Mouse (Mus musculus) small intestine, adult 2 months (tissue): Measurements from ENCODE around the gene B4galt1. TPM values are rescaled to one million over a fixed set of nuclear protein-coding genes. Genes with fewer than 3 reads are reported as not detected.
A peak's percentile ranks its signal among the peaks of the same experiment; 100 is the strongest.
"Not testable (repeated sequence)": the region's sequence is repeated elsewhere in the genome, so short reads cannot be mapped to it uniquely, and the experiment has no call there.

Experiments
- H3K27ac ChIP-seq: fragments of 200-500 bp; 2 replicates; pipeline ENCODE4 v1.5.1; 2012; ENCODE audit warnings: low read depth, low read length, control low read depth, inconsistent platforms; ENCODE audit not compliant: insufficient read depth
- H3K27me3 ChIP-seq: fragments of 200-500 bp; 2 replicates; pipeline ENCODE4 v1.6.1; 2012; ENCODE audit warnings: mild to moderate bottlenecking, moderate library complexity, low read length, inconsistent platforms; ENCODE audit not compliant: control insufficient read depth, insufficient read depth
- H3K36me3 ChIP-seq: fragments of 200-500 bp; 2 replicates; pipeline ENCODE4 v1.6.1; 2012; ENCODE audit warnings: mild to moderate bottlenecking, low read length, control low read depth, inconsistent platforms; ENCODE audit not compliant: control insufficient read depth, insufficient read depth
- H3K4me1 ChIP-seq: fragments of 200-500 bp; 2 replicates; pipeline ENCODE4 v1.6.1; 2012; ENCODE audit warnings: low read length, inconsistent platforms, mixed read lengths; ENCODE audit not compliant: control insufficient read depth, insufficient read depth, insufficient read length
- H3K4me3 ChIP-seq: fragments of 200-500 bp; 2 replicates; pipeline ENCODE4 v1.5.1; 2012; ENCODE audit warnings: low read depth, mild to moderate bottlenecking, control low read depth, inconsistent platforms, low read length, moderate library complexity
- CTCF ChIP-seq: fragments of 200-500 bp; IDR thresholded peaks from 2 replicates; pipeline ENCODE4 v1.5.1; 2012; ENCODE audit warnings: low read depth, mild to moderate bottlenecking, control low read depth, inconsistent platforms, low read length, moderate library complexity, mixed read lengths; ENCODE audit not compliant: insufficient replicate concordance, insufficient read length; ENCODE audit errors: extremely low read depth
- POLR2A ChIP-seq: fragments of 200-500 bp; IDR thresholded peaks from 2 replicates; pipeline ENCODE4 v1.6.1; 2012; ENCODE audit warnings: low read depth, mild to moderate bottlenecking, control low read depth, inconsistent platforms, low read length, moderate library complexity
- WGBS: fragments of 180-500 bp; shearing (Covaris S2); methylation state at CpG from one replicate; pipeline ENCODE4 v1.1.7; 2018; 5-methylcytosine and 5-hydroxymethylcytosine counted together
- polyA plus RNA-seq: library from polyadenylated mRNA; depleted of rRNA; stranded (reverse); fragments of >200 nt; gene quantifications from 2 replicates; pipeline ENCODE4 v1.2.3, GENCODE M21; 2012

B4galt1 gene
- polyA plus RNA-seq, 1 experiment, result 79.4 TPM

GRCm38 (mm10) chr4:40810481-40810880, 43.3 kb downstream of the B4galt1 start:
- H3K27ac ChIP-seq, result no peak overlapping the region
- no peaks in the 10 kb centered on the region for H3K27me3 ChIP-seq
- H3K4me1 ChIP-seq, result peaks cover 3% of the 10 kb centered on the region; the same call in 1 of the 2 replicates
- TF ChIP-seq CTCF (no peak), POLR2A (no peak)
- peaks cover 70% of the 10 kb centered on the region for H3K36me3 ChIP-seq
- H3K4me3 ChIP-seq, result no peak overlapping the region
- WGBS, result 77% methylated on average over 5 of the region's 5 CpGs

- peaks cover 62% of the 10 kb centered on the region for H3K36me3 ChIP-seq
Measured at GRCm38 (mm10) chr4:40807382-40807781, 46.4 kb downstream of the B4galt1 start.

DNA sequence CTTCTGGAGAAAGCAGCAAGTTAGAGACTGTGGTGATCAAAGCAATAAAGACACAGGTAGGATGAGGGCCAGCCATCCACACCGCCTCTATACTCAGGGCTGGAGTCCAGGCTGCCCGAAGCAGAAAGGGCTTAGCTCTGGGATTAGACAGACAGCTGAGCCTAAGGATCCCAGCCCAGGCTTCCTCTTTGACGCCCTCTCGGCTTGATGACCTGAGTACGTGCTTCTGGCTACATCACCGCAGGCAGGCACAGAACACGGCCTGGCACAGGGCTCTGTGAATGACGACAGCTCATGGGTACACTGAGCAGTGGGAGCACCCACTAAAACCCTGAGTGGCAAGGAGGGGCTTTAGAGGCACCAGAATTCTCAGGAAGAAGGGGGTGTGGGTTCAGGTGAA, 48.4 kb downstream of the B4galt1 start:
- Histone ChIP-seq H3K4me3 (no peak overlapping the region), H3K4me1 (peaks cover 7% of the 10 kb centered on the region; the same call in 1 of the 2 replicates), H3K36me3 (peaks cover 54% of the 10 kb centered on the region), H3K27me3 (no peaks in the 10 kb centered on the region), H3K27ac (no peak overlapping the region)
- TF ChIP-seq POLR2A (no peak), CTCF (no peak)
- 93% methylated on average over 8 of the region's 8 CpGs for WGBS

More at GRCm38 (mm10) chr4:40807382-40807781, 46.4 kb downstream of the B4galt1 start:
- no peak overlapping the region for H3K27ac ChIP-seq
- H3K27me3 ChIP-seq, result no peaks in the 10 kb centered on the region
- no peak overlapping the region for H3K4me3 ChIP-seq
- 89% methylated on average over 4 of the region's 4 CpGs for WGBS
- TF ChIP-seq CTCF, result no peak
- TF ChIP-seq POLR2A, result no peak
- peaks cover 4% of the 10 kb centered on the region; the same call in 1 of the 2 replicates for H3K4me1 ChIP-seq

GRCm38 (mm10) chr4:40802787-40803186, 51.0 kb downstream of the B4galt1 start:
- Histone ChIP-seq H3K4me3 (no peak overlapping the region), H3K27ac (no peak overlapping the region), H3K27me3 (no peaks in the 10 kb centered on the region), H3K4me1 (peaks cover 22% of the 10 kb centered on the region; the same call in 1 of the 2 replicates), H3K36me3 (peaks cover 35% of the 10 kb centered on the region)
- TF ChIP-seq CTCF, result no peak
- no peak for TF ChIP-seq POLR2A
- 74% methylated on average over 3 of the region's 3 CpGs for WGBS

DNA sequence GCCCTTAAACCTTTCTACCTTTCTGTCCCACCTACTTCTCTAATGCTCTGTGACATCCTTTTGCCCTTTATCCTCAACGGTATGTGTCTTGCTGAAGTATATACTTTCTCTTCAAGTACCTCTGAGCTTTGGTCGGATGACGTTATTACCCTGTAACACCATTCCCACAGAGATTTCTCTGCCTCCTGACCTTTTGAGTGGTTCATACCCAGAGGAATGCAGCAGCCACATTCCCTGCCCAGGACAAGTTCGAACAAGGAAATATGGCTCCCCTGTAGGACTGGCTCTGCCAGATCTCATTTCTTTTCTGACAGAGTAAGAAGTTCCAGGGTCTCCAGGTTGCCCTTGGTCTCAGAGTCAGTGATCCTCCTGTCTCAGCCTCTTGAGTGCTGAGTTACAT, 51.9 kb downstream of the B4galt1 start:
- TF ChIP-seq CTCF (no peak), POLR2A (no peak)
- Histone ChIP-seq H3K27me3 (no peaks in the 10 kb centered on the region), H3K4me1 (peaks cover 23% of the 10 kb centered on the region; the same call in 1 of the 2 replicates), H3K36me3 (peaks cover 26% of the 10 kb centered on the region), H3K27ac (peak overlapping the region; percentile 58), H3K4me3 (no peak overlapping the region)
- WGBS, result 52% methylated on average over 4 of the region's 4 CpGs

GRCm38 (mm10) chr4:40800873-40801272, 52.9 kb downstream of the B4galt1 start:
- Histone ChIP-seq H3K27me3 (no peaks in the 10 kb centered on the region), H3K4me3 (no peak overlapping the region), H3K27ac (no peak overlapping the region), H3K4me1 (peaks cover 23% of the 10 kb centered on the region; the same call in 1 of the 2 replicates), H3K36me3 (peaks cover 18% of the 10 kb centered on the region)
- TF ChIP-seq POLR2A (no peak), CTCF (no peak)
- WGBS, result 89% methylated on average over 3 of the region's 3 CpGs

GRCm38 (mm10) chr4:40798833-40799555, 54.8 kb downstream of the B4galt1 start:
- not testable (repeated sequence) for H3K36me3 ChIP-seq, H3K4me3 ChIP-seq, H3K27me3 ChIP-seq
- Histone ChIP-seq H3K4me1 (peaks cover 23% of the 10 kb centered on the region; the same call in 1 of the 2 replicates), H3K27ac (peak overlapping the region; percentile 86)
- WGBS, result 10% methylated on average over 2 of the region's 2 CpGs
